Mouse (Mus musculus) forebrain, embryonic 14.5 days (tissue): ENCODE data around the gene Zfp579. TPM values are rescaled to one million over a fixed set of nuclear protein-coding genes. Genes with fewer than 3 reads are reported as not detected.

Experiments used
- ATAC-seq: fragments of 200-750 bp; cut with Nextera tagmentation; 2 replicates; pipeline ENCODE4 v1.8.0; 2017; ENCODE audit warnings: mild to moderate bottlenecking, moderate library complexity
- DNase-seq: peaks from one replicate; pipeline ENCODE4 v3.0.0-alpha.2; 2015; ENCODE audit warnings: low spot score
- H3K27ac ChIP-seq: fragments of 300-500 bp; sonication (generic); 2 replicates; pipeline ENCODE4 v1.5.1; 2014; ENCODE audit warnings: low read depth, mild to moderate bottlenecking, control low read depth, low read length, moderate library complexity
- H3K27me3 ChIP-seq: fragments of 300-500 bp; sonication (generic); replicated peaks from 2 replicates; pipeline ENCODE4 v1.6.1; 2014; ENCODE audit warnings: low read length, control low read depth, mixed read lengths; ENCODE audit not compliant: control insufficient read depth, insufficient read depth
- H3K36me3 ChIP-seq: fragments of 300-500 bp; sonication (generic); 2 replicates; pipeline ENCODE4 v1.6.1; 2014; ENCODE audit warnings: low read length, control low read depth; ENCODE audit not compliant: control insufficient read depth, insufficient read depth
- H3K4me1 ChIP-seq: fragments of 300-500 bp; sonication (generic); 2 replicates; pipeline ENCODE4 v1.6.1; 2014; ENCODE audit warnings: antibody characterized with exemption, low read length, control low read depth; ENCODE audit not compliant: control insufficient read depth, insufficient read depth
- H3K4me2 ChIP-seq: fragments of 300-500 bp; sonication (generic); 2 replicates; pipeline ENCODE4 v1.6.1; 2014; ENCODE audit warnings: mild to moderate bottlenecking, control low read depth, low read length
- H3K4me3 ChIP-seq: fragments of 300-500 bp; sonication (generic); 2 replicates; pipeline ENCODE4 v1.5.1; 2014; ENCODE audit warnings: low read depth, low read length, control low read depth
- H3K9ac ChIP-seq: fragments of 300-500 bp; sonication (generic); 2 replicates; pipeline ENCODE4 v1.6.1; 2014; ENCODE audit warnings: mild to moderate bottlenecking, low read length, control low read depth, moderate library complexity
- H3K9me3 ChIP-seq: fragments of 300-500 bp; sonication (generic); replicated peaks from 2 replicates; pipeline ENCODE4 v1.6.1; 2016; ENCODE audit warnings: low read length, control low read depth, mixed read lengths; ENCODE audit not compliant: control insufficient read depth
- WGBS: fragments of 180-500 bp; shearing (Covaris S2); extraction: QIAGEN DNeasy Blood & Tissue Kit; methylation state at CpG from one replicate; pipeline ENCODE4 v1.1.7; 2014; 5-methylcytosine and 5-hydroxymethylcytosine counted together
- polyA plus RNA-seq: library from polyadenylated mRNA; unstranded; fragments of >200 nt; fragmentation: Nextera tagmentation; extraction: Ambion mirVana; gene quantifications from 2 replicates; pipeline ENCODE4 v1.2.1, GENCODE M21; 2014

Gene Zfp579
- polyA plus RNA-seq: 37.9 and 52.9 TPM in 2 replicates

DNA sequence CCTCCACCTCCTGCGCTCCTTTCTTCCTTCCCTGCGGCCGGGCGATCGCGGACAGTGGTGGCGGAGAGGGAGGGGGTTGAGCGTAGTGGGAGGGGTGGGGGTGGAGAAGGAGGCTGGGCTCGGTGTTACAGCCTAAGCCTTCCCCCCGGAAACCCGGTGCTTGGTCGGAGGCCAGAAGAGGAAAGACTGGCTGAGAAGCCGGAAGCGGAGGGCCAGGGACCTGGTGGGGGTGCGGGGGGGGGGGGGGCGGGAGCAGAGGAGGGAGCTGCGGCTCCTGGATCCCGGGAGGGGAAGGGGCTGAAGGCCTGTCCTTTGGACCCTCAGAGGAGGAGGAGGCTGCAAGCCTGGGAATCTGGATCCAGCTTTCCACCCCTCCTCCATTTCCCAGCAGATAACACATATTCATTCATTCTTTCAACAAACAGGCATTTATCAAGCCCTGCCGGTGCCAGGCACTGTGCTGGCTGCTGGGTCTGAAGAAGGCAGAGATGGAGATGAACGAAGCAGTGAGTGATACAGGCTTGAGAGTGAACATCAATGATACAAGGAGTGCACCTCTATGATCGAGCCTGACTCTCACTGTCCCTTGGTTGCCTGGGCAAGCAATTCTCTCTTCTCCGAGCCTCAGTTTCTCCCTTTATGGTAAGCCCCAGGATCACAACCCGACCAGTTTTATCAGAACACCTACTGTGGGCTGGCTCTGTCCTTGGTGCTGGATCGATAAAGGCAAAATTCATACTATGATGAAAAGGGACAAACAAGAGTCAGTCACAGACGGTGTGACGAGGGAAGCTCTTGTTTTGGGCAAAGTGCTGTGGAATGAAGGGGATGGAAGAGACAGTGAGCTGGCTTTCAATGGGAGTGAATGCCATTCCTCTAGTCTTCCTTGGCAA, at the start of gene Zfp579:
Zfp579 (minus strand) TSS at position 156 of the 893 bp plus-strand sequence.
- ATAC-seq (peak; percentile 85), DNase-seq (peak; percentile 95)
- 5% methylated on average over 15 of the region's 26 CpGs for WGBS
- Histone ChIP-seq H3K27me3 (no peaks in the 10 kb centered on the region), H3K4me3 (peak within 1 kb of the TSS; percentile 80), H3K27ac (peak within 1 kb of the TSS; percentile 73), H3K4me2 (peak within 1 kb of the TSS; percentile 69), H3K4me1 (peaks cover 10% of the 10 kb centered on the region), H3K9me3 (no peaks in the 10 kb centered on the region), H3K36me3 (peaks cover 30% of the 10 kb centered on the region), H3K9ac (peak within 1 kb of the TSS; percentile 93)

DNA sequence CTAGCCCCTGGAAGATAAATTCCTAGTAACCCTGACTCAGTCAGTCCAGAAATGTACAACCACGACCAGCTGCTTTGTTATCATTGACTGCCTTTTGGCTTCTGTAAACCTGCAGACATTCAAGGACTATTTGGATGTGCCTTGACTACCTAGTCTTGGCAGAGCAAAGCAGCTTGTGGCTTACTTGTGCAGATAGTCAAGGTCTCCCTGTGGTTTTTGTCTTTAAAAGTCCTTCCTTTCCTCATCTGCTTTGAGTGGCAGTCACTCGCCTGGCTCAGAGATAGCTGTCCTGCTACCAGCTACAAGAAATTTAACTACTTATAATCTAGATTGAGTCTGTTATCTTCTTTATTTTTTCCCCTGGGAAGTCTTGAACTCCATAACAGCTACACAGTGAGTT, 49.0 kb upstream of the Zfp579 start:
- DNase-seq: no peak
- H3K4me1 ChIP-seq: no peaks in the 10 kb centered on the region
- 77% methylated on average over 2 of the region's 2 CpGs for WGBS
- H3K27me3 ChIP-seq: no peaks in the 10 kb centered on the region
- H3K4me2 ChIP-seq: no peak overlapping the region
- no peak overlapping the region for H3K9ac ChIP-seq
- no peak for ATAC-seq
- H3K36me3 ChIP-seq: no peaks in the 10 kb centered on the region
- no peak overlapping the region for H3K27ac ChIP-seq
- H3K9me3 ChIP-seq: no peaks in the 10 kb centered on the region
- no peak overlapping the region for H3K4me3 ChIP-seq

DNA sequence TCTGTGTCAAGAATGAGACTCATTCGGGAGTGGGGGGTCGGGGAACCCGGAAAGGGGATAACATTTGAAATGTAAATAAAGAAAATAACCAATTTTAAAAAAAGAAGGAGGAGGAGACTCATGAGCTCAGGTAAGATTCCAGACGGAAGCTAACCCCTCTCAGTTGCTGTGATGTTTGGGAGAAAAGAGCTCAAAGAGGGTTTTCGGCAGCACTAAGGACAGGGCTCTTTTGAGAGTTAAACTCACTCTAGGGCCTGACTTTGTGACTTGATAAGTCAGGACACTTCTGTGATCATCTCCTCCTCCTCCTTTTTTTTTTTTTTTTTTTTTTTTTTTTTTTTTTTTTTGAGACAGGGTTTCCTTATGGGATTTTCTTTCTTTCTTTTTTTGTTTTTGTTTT, 43.0 kb upstream of the Zfp579 start:
- ATAC-seq (no peak), DNase-seq (no peak)
- Histone ChIP-seq H3K4me3 (peak overlapping the region; percentile 58), H3K27ac (peak overlapping the region; percentile 94), H3K4me1 (0 out of 2 replicates have a peak, but pooled peaks cover 8% of the 10 kb centered on the region), H3K4me2 (peak overlapping the region; percentile 61), H3K9ac (peak overlapping the region; percentile 76), H3K9me3 (no peaks in the 10 kb centered on the region), H3K36me3 (peaks cover 14% of the 10 kb centered on the region), H3K27me3 (no peaks in the 10 kb centered on the region)
- 40% methylated on average over 5 of the region's 5 CpGs for WGBS

DNA sequence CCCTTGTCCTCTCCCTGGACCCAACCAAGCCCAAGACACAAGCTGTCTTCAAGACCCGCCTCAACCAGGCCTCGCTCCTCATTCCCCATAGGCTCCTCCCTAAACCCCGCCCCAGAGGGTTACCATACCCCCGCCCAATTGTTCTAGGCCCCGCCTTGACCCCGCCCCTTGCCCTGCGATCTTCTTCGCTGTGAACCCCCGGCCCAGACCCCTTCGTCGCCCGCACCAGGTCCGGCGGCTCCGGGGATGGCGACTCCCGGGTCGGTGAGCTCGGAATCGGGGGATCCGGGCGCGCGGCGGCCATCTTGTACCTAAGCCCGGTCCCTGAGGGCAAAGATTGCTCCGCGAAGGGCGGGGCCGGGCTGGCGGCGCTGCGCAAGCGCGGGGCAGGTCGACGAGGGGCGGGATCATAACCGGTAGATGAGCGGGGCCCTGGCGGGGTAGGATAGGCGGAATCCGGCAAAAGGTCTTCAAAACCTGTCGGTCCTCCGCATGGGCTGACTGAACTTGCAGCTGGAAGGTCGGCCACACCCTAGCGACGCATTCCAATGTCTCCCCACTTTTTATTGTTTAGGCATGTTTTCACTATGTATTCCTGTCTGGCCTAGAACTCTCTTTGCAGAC, 42.3 kb upstream of the Zfp579 start, which contains the start of gene Zfp784:
Zfp784 (minus strand) TSS at position 338 of the 624 bp plus-strand sequence.
- H3K27ac ChIP-seq: peak within 1 kb of the TSS; percentile 94
- peak within 1 kb of the TSS; percentile 61 for H3K4me2 ChIP-seq
- peak; percentile 92 for DNase-seq
- no peaks in the 10 kb centered on the region for H3K9me3 ChIP-seq
- peak; percentile 97 for ATAC-seq
- H3K4me1 ChIP-seq: 0 out of 2 replicates have a peak, but pooled peaks cover 8% of the 10 kb centered on the region
- under 1% methylated on average over 48 of the region's 48 CpGs for WGBS
- H3K36me3 ChIP-seq: peaks cover 20% of the 10 kb centered on the region
- H3K9ac ChIP-seq: peak within 1 kb of the TSS; percentile 76
- H3K27me3 ChIP-seq: no peaks in the 10 kb centered on the region
- H3K4me3 ChIP-seq: peak within 1 kb of the TSS; percentile 58

DNA sequence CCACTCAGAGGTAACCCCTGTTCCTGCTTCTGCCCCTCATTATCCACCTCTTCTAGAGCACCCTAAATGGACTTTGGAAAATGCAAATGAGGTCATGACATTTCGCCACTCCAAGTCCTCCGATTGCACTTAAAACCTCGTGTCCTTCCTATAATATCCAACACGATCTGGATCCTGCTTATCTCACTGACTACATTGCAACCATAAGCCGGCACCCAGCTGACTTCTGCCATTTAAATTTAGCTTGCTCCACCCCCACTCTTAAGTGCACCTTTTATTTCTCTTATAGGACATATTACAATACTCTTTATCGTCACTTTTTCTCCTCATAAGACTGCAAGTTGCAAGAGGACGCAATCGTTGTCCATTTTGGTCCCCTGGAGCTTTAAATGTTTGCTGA, 41.5 kb upstream of the Zfp579 start:
- ATAC-seq (no peak), DNase-seq (no peak)
- Histone ChIP-seq H3K27ac (peak overlapping the region; percentile 94; the same call in 1 of the 2 replicates), H3K9me3 (no peaks in the 10 kb centered on the region), H3K36me3 (peaks cover 28% of the 10 kb centered on the region), H3K4me3 (peak overlapping the region; percentile 58; the same call in 1 of the 2 replicates), H3K4me2 (peak overlapping the region; percentile 61), H3K4me1 (0 out of 2 replicates have a peak, but pooled peaks cover 8% of the 10 kb centered on the region), H3K27me3 (no peaks in the 10 kb centered on the region), H3K9ac (no peak overlapping the region)
- 89% methylated on average over 8 of the region's 8 CpGs for WGBS

DNA sequence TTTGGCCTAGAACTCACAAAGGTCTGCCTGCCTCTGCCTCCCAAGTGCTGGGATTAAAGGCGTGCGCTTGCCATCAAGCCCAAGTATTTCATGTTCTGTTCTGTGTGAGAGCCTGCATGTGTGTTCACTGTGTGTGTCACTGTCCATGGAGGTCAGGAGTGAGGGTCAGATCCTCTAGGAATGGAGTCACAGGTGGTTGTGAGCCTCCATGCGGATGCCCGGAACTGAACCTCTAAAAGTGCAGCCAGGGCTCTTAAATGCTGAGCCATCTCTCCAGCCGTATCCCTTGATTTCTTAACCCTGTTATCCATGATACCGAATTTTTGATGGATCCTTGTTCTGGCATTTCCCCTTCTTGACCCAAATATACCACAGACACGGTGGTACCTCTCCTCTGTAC, 41.1 kb upstream of the Zfp579 start:
- ATAC-seq (no peak), DNase-seq (no peak)
- H3K4me2 ChIP-seq: no peak overlapping the region
- peaks cover 32% of the 10 kb centered on the region for H3K36me3 ChIP-seq
- 0 out of 2 replicates have a peak, but pooled peaks cover 8% of the 10 kb centered on the region for H3K4me1 ChIP-seq
- no peak overlapping the region for H3K9ac ChIP-seq
- no peaks in the 10 kb centered on the region for H3K9me3 ChIP-seq
- H3K4me3 ChIP-seq: no peak overlapping the region
- 90% methylated on average over 7 of the region's 7 CpGs for WGBS
- H3K27me3 ChIP-seq: no peaks in the 10 kb centered on the region
- H3K27ac ChIP-seq: no peak overlapping the region

DNA sequence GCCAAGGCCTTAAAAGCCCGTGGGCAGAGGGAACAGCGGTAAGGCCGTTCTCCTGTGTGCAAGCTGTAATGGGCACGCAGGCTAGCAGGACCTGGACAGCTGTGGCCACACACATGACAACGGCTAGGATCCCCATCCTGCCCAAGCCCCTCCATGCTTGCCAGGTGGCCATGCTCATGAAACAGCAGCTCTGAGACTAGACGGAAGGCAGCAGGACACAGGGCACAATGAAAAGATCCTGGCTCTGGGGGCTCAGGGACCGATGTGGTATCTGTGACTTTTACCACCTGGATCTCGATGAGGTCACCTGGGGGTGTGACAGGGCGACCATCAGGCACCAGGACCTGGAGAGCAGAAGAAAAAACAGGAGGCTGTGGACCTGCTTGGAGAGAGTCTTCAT, 40.2 kb upstream of the Zfp579 start:
- no peak for ATAC-seq
- Histone ChIP-seq H3K4me3 (no peak overlapping the region), H3K27ac (no peak overlapping the region), H3K27me3 (no peaks in the 10 kb centered on the region), H3K36me3 (peaks cover 41% of the 10 kb centered on the region), H3K9me3 (peaks cover 6% of the 10 kb centered on the region), H3K4me1 (0 out of 2 replicates have a peak, but pooled peaks cover 8% of the 10 kb centered on the region), H3K4me2 (no peak overlapping the region), H3K9ac (no peak overlapping the region)
- 95% methylated on average over 9 of the region's 9 CpGs for WGBS
- DNase-seq: no peak

DNA sequence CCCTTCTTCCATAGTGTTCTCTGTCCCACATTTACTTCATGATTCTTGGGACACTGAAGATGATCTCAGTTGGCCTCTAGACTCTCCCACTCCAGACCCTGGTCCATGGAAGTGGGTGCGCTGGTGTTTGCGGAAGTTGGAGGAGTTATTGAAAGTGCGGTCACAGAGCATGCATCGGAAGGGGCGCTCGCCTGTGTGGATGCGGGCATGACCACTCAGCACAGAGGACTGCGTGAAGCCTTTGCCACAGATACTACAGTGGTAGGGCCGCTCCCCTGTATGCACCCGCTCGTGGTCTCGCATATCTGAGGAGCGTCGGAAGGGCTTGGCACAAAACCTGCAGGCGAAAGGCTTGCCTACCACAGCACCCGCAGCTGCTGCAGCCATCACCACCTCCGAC, 39.7 kb upstream of the Zfp579 start:
- Histone ChIP-seq H3K4me3 (no peak overlapping the region), H3K27ac (no peak overlapping the region), H3K4me1 (0 out of 2 replicates have a peak, but pooled peaks cover 8% of the 10 kb centered on the region), H3K36me3 (peaks cover 46% of the 10 kb centered on the region), H3K9ac (no peak overlapping the region), H3K4me2 (no peak overlapping the region), H3K9me3 (peaks cover 11% of the 10 kb centered on the region), H3K27me3 (no peaks in the 10 kb centered on the region)
- DNase-seq: no peak
- no peak for ATAC-seq
- WGBS: 99% methylated on average over 17 of the region's 17 CpGs
